Mouse (Mus musculus) neutrophil, adult 5-6 weeks (primary cell): ENCODE data around the gene P2ry4. TPM values are rescaled to one million over a fixed set of nuclear protein-coding genes. Genes with fewer than 3 reads are reported as not detected.

Experiments
- ATAC-seq: fragments of 151-379, 151-347 bp; 2 replicates; pipeline ENCODE4 v1.8.0; 2017; ENCODE audit warnings: mild to moderate bottlenecking, moderate TSS enrichment; ENCODE audit not compliant: insufficient number of reproducible peaks, poor library complexity, low FRiP score, severe bottlenecking; ENCODE audit errors: extremely low read depth
- total RNA-seq: library from RNA; stranded (forward); fragments of 200-1000 nt; gene quantifications from 2 replicates; pipeline ENCODE4 v1.2.3, GENCODE M21; 2017

Gene P2ry4
- not detected in 2 replicates for total RNA-seq

- no peak for ATAC-seq
Measured at GRCm38 (mm10) chrX:100594791-100595190, at the start of gene P2ry4. TSS of gene P2ry4 (minus strand) at chrX:100594869.

- no peak for ATAC-seq
Measured at GRCm38 (mm10) chrX:100638477-100638876, 43.8 kb upstream of the P2ry4 start.

- ATAC-seq: no peak
Measured at GRCm38 (mm10) chrX:100629076-100629475, 34.4 kb upstream of the P2ry4 start.

- peak; percentile 100 for ATAC-seq
Measured at GRCm38 (mm10) chrX:100625802-100626793, 31.4 kb upstream of the P2ry4 start, which contains the start of gene Pdzd11. TSS of gene Pdzd11 (minus strand) at chrX:100626568.

- ATAC-seq: no peak
Measured at GRCm38 (mm10) chrX:100625546-100625801, 30.8 kb upstream of the P2ry4 start, which contains the start of gene Kif4. TSS of gene Kif4 (plus strand) at chrX:100625737.

GRCm38 (mm10) chrX:100625146-100625545 lies 30.5 kb upstream of the P2ry4 start:
- ATAC-seq: no peak

GRCm38 (mm10) chrX:100624242-100624641 lies 29.6 kb upstream of the P2ry4 start:
- ATAC-seq: no peak

GRCm38 (mm10) chrX:100621366-100621765 lies 26.7 kb upstream of the P2ry4 start:
- ATAC-seq: no peak

GRCm38 (mm10) chrX:100618488-100618887 lies 23.8 kb upstream of the P2ry4 start:
- ATAC-seq: no peak

GRCm38 (mm10) chrX:100605314-100605713 lies 10.6 kb upstream of the P2ry4 start, which contains the start of gene Arr3:
TSS of gene Arr3 (plus strand) at chrX:100605497.
- ATAC-seq: no peak

GRCm38 (mm10) chrX:100599755-100600154 lies 5.1 kb upstream of the P2ry4 start:
- no peak for ATAC-seq

- ATAC-seq: no peak
Measured at GRCm38 (mm10) chrX:100597439-100597838, 2.8 kb upstream of the P2ry4 start.

GRCm38 (mm10) chrX:100571951-100572350 lies 22.7 kb downstream of the P2ry4 start, which contains the start of gene Awat1:
TSS of gene Awat1 (plus strand) at chrX:100572251.
- ATAC-seq: no peak

GRCm38 (mm10) chrX:100565696-100566095 lies 29.0 kb downstream of the P2ry4 start:
- ATAC-seq: no peak

- no peak for ATAC-seq
Measured at GRCm38 (mm10) chrX:100556026-100556425, 38.6 kb downstream of the P2ry4 start.

Other genes starting within 250 kb of the P2ry4 start
- gene Otud6a, start 165.9 kb downstream of the P2ry4 start, total RNA-seq: not detected in 2 replicates
- 0.35 and 1.6 TPM in 2 replicates for gene Awat2, start 152.2 kb downstream of the P2ry4 start, total RNA-seq
- 67.4 and 67.7 TPM in 2 replicates for gene Igbp1, start 100.6 kb downstream of the P2ry4 start, total RNA-seq
- not detected in 2 replicates for gene Dgat2l6, start 70.0 kb downstream of the P2ry4 start, total RNA-seq
- not detected in 2 replicates for gene Awat1, start 22.6 kb downstream of the P2ry4 start, total RNA-seq
- not detected in 2 replicates for gene Arr3, start 10.6 kb upstream of the P2ry4 start, total RNA-seq
- gene Kif4, start 30.9 kb upstream of the P2ry4 start, total RNA-seq: 1.1 and 2.1 TPM in 2 replicates
- 10.8 and 12.9 TPM in 2 replicates for gene Pdzd11, start 31.7 kb upstream of the P2ry4 start, total RNA-seq
- not detected in 2 replicates for gene Gdpd2, start 135.0 kb upstream of the P2ry4 start, total RNA-seq
- 4.7 and 5.8 TPM in 2 replicates for gene Dlg3, start 172.9 kb upstream of the P2ry4 start, total RNA-seq